Mouse (Mus musculus) heart, embryonic 16.5 days (tissue): ENCODE results near the gene Lyzl4. TPM values are rescaled to one million over a fixed set of nuclear protein-coding genes. Genes with fewer than 3 reads are reported as not detected.

Experiments used
- ATAC-seq: fragments of 200-750 bp; cut with Nextera tagmentation; replicated peaks from 2 replicates; pipeline ENCODE4 v1.8.0; 2017; ENCODE audit warnings: moderate number of reproducible peaks; ENCODE audit not compliant: insufficient read depth, low FRiP score; ENCODE audit errors: extremely low read depth
- H3K27ac ChIP-seq: fragments of 300-500 bp; sonication (generic); 2 replicates; pipeline ENCODE4 v1.5.1; 2014; ENCODE audit warnings: mild to moderate bottlenecking, low read length, control low read depth, moderate library complexity
- H3K27me3 ChIP-seq: fragments of 300-500 bp; sonication (generic); 2 replicates; pipeline ENCODE4 v1.6.1; 2014; ENCODE audit warnings: low read length, mixed read lengths; ENCODE audit not compliant: control insufficient read depth, insufficient read depth
- H3K36me3 ChIP-seq: fragments of 300-500 bp; sonication (generic); 2 replicates; pipeline ENCODE4 v1.6.1; 2014; ENCODE audit not compliant: control insufficient read depth, insufficient read depth
- H3K4me1 ChIP-seq: fragments of 300-500 bp; sonication (generic); 2 replicates; pipeline ENCODE4 v1.6.1; 2014; ENCODE audit warnings: low read length, mixed read lengths; ENCODE audit not compliant: control insufficient read depth, insufficient read depth
- H3K4me2 ChIP-seq: fragments of 300-500 bp; sonication (generic); 2 replicates; pipeline ENCODE4 v1.6.1; 2014; ENCODE audit warnings: low read depth, mild to moderate bottlenecking, control low read depth, low read length
- H3K4me3 ChIP-seq: fragments of 300-500 bp; sonication (generic); 2 replicates; pipeline ENCODE4 v1.5.1; 2014; ENCODE audit warnings: mild to moderate bottlenecking, control low read depth, low read length
- H3K9ac ChIP-seq: fragments of 300-500 bp; sonication (generic); 2 replicates; pipeline ENCODE4 v1.6.1; 2014; ENCODE audit warnings: low read length, control low read depth
- H3K9me3 ChIP-seq: fragments of 300-500 bp; sonication (generic); replicated peaks from 2 replicates; pipeline ENCODE4 v1.6.1; 2016; ENCODE audit warnings: low read length; ENCODE audit not compliant: control insufficient read depth
- WGBS: fragments of 180-500 bp; shearing (Covaris S2); extraction: QIAGEN DNeasy Blood & Tissue Kit; methylation state at CpG from one replicate; pipeline ENCODE4 v1.1.7; 2014; 5-methylcytosine and 5-hydroxymethylcytosine counted together
- polyA plus RNA-seq: library from polyadenylated mRNA; unstranded; fragments of >200 nt; fragmentation: Nextera tagmentation; extraction: Ambion mirVana; gene quantifications from 2 replicates; pipeline ENCODE4 v1.2.1, GENCODE M21; 2015

Gene Lyzl4
- polyA plus RNA-seq, 1 experiment from 2014 or later = 0.29 TPM

GRCm38 (mm10) chr9:121641235-121641915 is 521 bp downstream of the Lyzl4 start:
- Histone ChIP-seq H3K9me3 (no peaks in the 10 kb centered on the region), H3K4me3 (peak overlapping the region; percentile 54), H3K4me1 (peaks cover 7% of the 10 kb centered on the region), H3K4me2 (peak overlapping the region; percentile 89), H3K36me3 (no peaks in the 10 kb centered on the region), H3K27me3 (peaks cover 52% of the 10 kb centered on the region), H3K27ac (no peak overlapping the region), H3K9ac (peak overlapping the region; percentile 59)
- WGBS = 11% methylated on average over 27 of the region's 27 CpGs
- 0 out of 2 replicates have a peak, but pooled peaks have one; percentile 7 for ATAC-seq

- no peak for ATAC-seq
- Histone ChIP-seq H3K27me3 (peaks cover 61% of the 10 kb centered on the region), H3K36me3 (no peaks in the 10 kb centered on the region), H3K4me3 (no peak overlapping the region), H3K27ac (no peak overlapping the region), H3K4me1 (peaks cover 7% of the 10 kb centered on the region), H3K9me3 (no peaks in the 10 kb centered on the region), H3K4me2 (no peak overlapping the region), H3K9ac (no peak overlapping the region)
- 50% methylated on average over 16 of the region's 16 CpGs for WGBS
These were observed 2.1 kb downstream of the Lyzl4 start for GRCm38 (mm10) chr9:121639790-121640189.

DNA sequence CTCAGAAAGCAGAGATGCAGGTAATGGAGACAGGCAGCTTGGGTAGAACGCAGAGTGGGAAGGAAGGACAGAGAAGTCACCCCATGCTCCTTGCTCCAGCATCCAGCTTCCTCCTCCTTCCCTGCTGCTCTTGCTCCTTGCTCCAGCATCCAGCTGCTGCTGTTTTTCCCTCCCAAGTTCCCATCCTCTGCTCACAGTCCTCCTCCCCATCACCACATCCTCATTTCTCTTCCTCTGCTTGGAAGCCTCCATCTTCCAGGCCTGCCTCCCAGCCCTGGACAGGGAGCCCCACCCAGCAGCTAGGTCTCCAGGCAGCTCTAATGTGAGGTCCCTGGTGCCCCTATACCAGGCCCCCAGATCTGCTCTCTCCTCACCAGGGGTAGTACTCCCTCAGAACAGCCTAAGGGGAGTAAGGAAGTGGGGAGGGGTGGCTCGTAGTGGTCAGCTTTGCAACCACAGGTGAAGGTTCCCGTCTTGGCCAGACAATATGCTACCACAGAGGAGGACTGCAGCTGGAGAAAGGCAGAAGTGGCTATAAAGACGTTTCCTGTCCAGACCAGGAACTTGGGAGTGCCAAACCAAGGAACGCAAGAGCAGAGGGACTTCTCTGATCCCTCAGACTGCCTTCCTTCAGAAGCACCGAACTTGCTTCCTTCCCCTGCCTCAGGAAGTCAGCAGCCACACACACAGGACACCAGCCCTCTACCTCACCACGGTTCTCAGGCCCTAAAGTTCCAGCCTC is 5.9 kb downstream of the Lyzl4 start:
- Histone ChIP-seq H3K4me1 (peaks cover 7% of the 10 kb centered on the region; the same call in 1 of the 2 replicates), H3K9me3 (no peaks in the 10 kb centered on the region), H3K4me2 (no peak overlapping the region), H3K36me3 (no peaks in the 10 kb centered on the region), H3K27me3 (peaks cover 36% of the 10 kb centered on the region), H3K9ac (no peak overlapping the region), H3K27ac (no peak overlapping the region), H3K4me3 (no peak overlapping the region)
- ATAC-seq = no peak
- 52% methylated on average over 7 of the region's 7 CpGs for WGBS

- H3K4me1 ChIP-seq = peaks cover 7% of the 10 kb centered on the region; the same call in 1 of the 2 replicates
- no peak for ATAC-seq
- H3K27ac ChIP-seq = no peak overlapping the region
- 83% methylated on average over 6 of the region's 6 CpGs for WGBS
- no peak overlapping the region for H3K4me3 ChIP-seq
- H3K27me3 ChIP-seq = peaks cover 22% of the 10 kb centered on the region
- H3K9me3 ChIP-seq = no peaks in the 10 kb centered on the region
- no peak overlapping the region for H3K9ac ChIP-seq
- H3K4me2 ChIP-seq = no peak overlapping the region
- no peaks in the 10 kb centered on the region for H3K36me3 ChIP-seq
These were observed 8.6 kb downstream of the Lyzl4 start for GRCm38 (mm10) chr9:121633306-121633705.

GRCm38 (mm10) chr9:121632891-121633290 is 9.0 kb downstream of the Lyzl4 start:
- H3K36me3 ChIP-seq = no peaks in the 10 kb centered on the region
- H3K4me2 ChIP-seq = no peak overlapping the region
- peaks cover 22% of the 10 kb centered on the region for H3K27me3 ChIP-seq
- no peaks in the 10 kb centered on the region for H3K9me3 ChIP-seq
- ATAC-seq = no peak
- no peak overlapping the region for H3K9ac ChIP-seq
- no peak overlapping the region for H3K27ac ChIP-seq
- H3K4me1 ChIP-seq = peaks cover 7% of the 10 kb centered on the region; the same call in 1 of the 2 replicates
- no peak overlapping the region for H3K4me3 ChIP-seq
- 84% methylated on average over 10 of the region's 10 CpGs for WGBS

- Histone ChIP-seq H3K4me1 (peaks cover 7% of the 10 kb centered on the region; the same call in 1 of the 2 replicates), H3K9me3 (no peaks in the 10 kb centered on the region), H3K36me3 (no peaks in the 10 kb centered on the region), H3K4me3 (no peak overlapping the region), H3K27me3 (peaks cover 22% of the 10 kb centered on the region), H3K4me2 (no peak overlapping the region), H3K9ac (no peak overlapping the region), H3K27ac (no peak overlapping the region)
- ATAC-seq = no peak
- 30% methylated on average over 4 of the region's 4 CpGs for WGBS
These were observed 9.9 kb downstream of the Lyzl4 start for GRCm38 (mm10) chr9:121631946-121632345.

GRCm38 (mm10) chr9:121630627-121631026 is 11.3 kb downstream of the Lyzl4 start:
- H3K27me3 ChIP-seq = peaks cover 13% of the 10 kb centered on the region

DNA sequence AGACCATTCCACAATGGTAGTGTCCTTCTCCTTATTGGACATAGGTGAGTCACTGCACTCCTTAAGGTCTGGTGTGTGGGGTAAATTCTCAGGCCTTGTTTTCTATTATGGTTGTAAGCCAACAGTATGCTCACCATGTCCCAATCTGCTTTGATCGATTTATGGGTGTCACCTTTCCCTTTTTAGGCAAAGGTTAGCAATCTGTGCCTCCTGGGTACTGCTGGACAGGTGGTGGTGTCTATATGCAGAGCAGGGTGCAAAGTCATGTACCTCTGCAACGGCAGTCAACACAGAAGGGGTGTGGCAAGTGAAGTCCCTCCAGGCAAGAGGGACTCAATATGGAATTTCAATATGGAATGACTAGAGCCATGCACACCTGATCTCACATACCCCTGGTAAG is 17.0 kb downstream of the Lyzl4 start:
- no peaks in the 10 kb centered on the region for H3K27me3 ChIP-seq
- no peak overlapping the region for H3K4me2 ChIP-seq
- no peak for ATAC-seq
- H3K36me3 ChIP-seq = no peaks in the 10 kb centered on the region
- H3K4me1 ChIP-seq = no peaks in the 10 kb centered on the region; the same call in 1 of the 2 replicates
- H3K9me3 ChIP-seq = no peaks in the 10 kb centered on the region
- no peak overlapping the region for H3K9ac ChIP-seq
- H3K27ac ChIP-seq = no peak overlapping the region
- no peak overlapping the region for H3K4me3 ChIP-seq
- 73% methylated on average over 2 of the region's 2 CpGs for WGBS

More at GRCm38 (mm10) chr9:121630627-121631026, 11.3 kb downstream of the Lyzl4 start:
- peaks cover 7% of the 10 kb centered on the region; the same call in 1 of the 2 replicates for H3K4me1 ChIP-seq
- H3K27ac ChIP-seq = no peak overlapping the region
- H3K4me3 ChIP-seq = no peak overlapping the region
- WGBS = 81% methylated on average over 1 of the region's 1 CpGs
- ATAC-seq = no peak
- no peak overlapping the region for H3K4me2 ChIP-seq
- H3K9me3 ChIP-seq = no peaks in the 10 kb centered on the region
- H3K9ac ChIP-seq = no peak overlapping the region
- H3K36me3 ChIP-seq = no peaks in the 10 kb centered on the region

DNA sequence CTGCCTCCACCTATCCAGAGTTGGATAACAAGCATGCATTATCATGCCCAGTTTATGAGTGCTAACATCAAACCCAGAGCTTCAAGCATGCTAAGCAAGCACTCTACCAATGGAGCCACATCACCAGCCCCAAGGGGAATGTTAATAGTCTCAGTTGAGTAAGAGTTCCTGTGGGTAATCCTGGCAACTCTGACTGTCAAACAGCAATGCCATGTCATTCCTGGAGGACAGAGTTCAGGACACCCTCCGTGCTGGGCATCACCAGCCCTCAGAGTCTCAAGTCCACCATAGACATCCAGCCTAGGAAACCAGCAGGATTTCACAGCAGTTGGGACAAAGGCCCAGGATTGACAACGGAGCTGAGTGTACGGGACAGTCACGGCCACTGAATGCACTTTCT is 18.7 kb downstream of the Lyzl4 start:
- H3K36me3 ChIP-seq = no peaks in the 10 kb centered on the region
- no peak overlapping the region for H3K9ac ChIP-seq
- H3K4me2 ChIP-seq = no peak overlapping the region
- no peak overlapping the region for H3K4me3 ChIP-seq
- H3K27ac ChIP-seq = no peak overlapping the region
- 85% methylated on average over 4 of the region's 4 CpGs for WGBS
- no peaks in the 10 kb centered on the region for H3K9me3 ChIP-seq
- H3K27me3 ChIP-seq = no peaks in the 10 kb centered on the region
- H3K4me1 ChIP-seq = no peaks in the 10 kb centered on the region; the same call in 1 of the 2 replicates
- ATAC-seq = no peak
